Mouse (Mus musculus): Measurements from ENCODE around the gene Tnr. TPM values are rescaled to one million over a fixed set of nuclear protein-coding genes. Genes with fewer than 3 reads are reported as not detected.
"Not testable (repeated sequence)": the region's sequence is repeated elsewhere in the genome, so short reads cannot be mapped to it uniquely, and the experiment has no call there.

The Tnr gene
- polyA plus RNA-seq, 1 experiment from 2014 or later: 1.4 TPM

GRCm38 (mm10) chr1:159966286-159966685 lies 442.7 kb downstream of the Tnr start:
- H3K9me3 ChIP-seq (replicated peaks); H3K27ac ChIP-seq; H3K4me1 ChIP-seq; H3K36me3 ChIP-seq; H3K4me2 ChIP-seq (replicated peaks); H3K9ac ChIP-seq; H3K4me3 ChIP-seq; H3K27me3 ChIP-seq; ATAC-seq (ENCODE audit: low FRiP score): not testable (repeated sequence)

- Histone ChIP-seq H3K27me3 (no peaks in the 10 kb centered on the region), H3K27ac (no peak overlapping the region), H3K9ac (no peak overlapping the region), H3K4me1 (no peaks in the 10 kb centered on the region), H3K4me2 (replicated peaks) (no peak overlapping the region), H3K36me3 (no peaks in the 10 kb centered on the region), H3K4me3 (no peak overlapping the region), H3K9me3 (replicated peaks) (no peaks in the 10 kb centered on the region)
- ATAC-seq (ENCODE audit: low FRiP score): no peak
These were observed 444.8 kb downstream of the Tnr start for GRCm38 (mm10) chr1:159968395-159968794.

GRCm38 (mm10) chr1:159977786-159978185 lies 454.2 kb downstream of the Tnr start:
- no peaks in the 10 kb centered on the region for H3K4me1 ChIP-seq
- H3K4me3 ChIP-seq: no peak overlapping the region
- no peaks in the 10 kb centered on the region for H3K36me3 ChIP-seq
- no peak overlapping the region for H3K4me2 ChIP-seq (replicated peaks)
- H3K9ac ChIP-seq: no peak overlapping the region
- H3K27ac ChIP-seq: no peak overlapping the region
- H3K9me3 ChIP-seq (replicated peaks): no peaks in the 10 kb centered on the region
- no peaks in the 10 kb centered on the region for H3K27me3 ChIP-seq
- 74% methylated on average over 2 of the region's 2 CpGs for WGBS
- no peak for ATAC-seq (ENCODE audit: low FRiP score)

- 71% methylated on average over 2 of the region's 2 CpGs for WGBS
- H3K27ac ChIP-seq: no peak overlapping the region
- no peak overlapping the region for H3K4me2 ChIP-seq (replicated peaks)
- no peak for ATAC-seq (ENCODE audit: low FRiP score)
- no peaks in the 10 kb centered on the region for H3K27me3 ChIP-seq
- no peaks in the 10 kb centered on the region for H3K36me3 ChIP-seq
- no peak overlapping the region for H3K9ac ChIP-seq
- no peak overlapping the region for H3K4me3 ChIP-seq
- no peaks in the 10 kb centered on the region for H3K4me1 ChIP-seq
- no peaks in the 10 kb centered on the region for H3K9me3 ChIP-seq (replicated peaks)
These were observed 455.5 kb downstream of the Tnr start for GRCm38 (mm10) chr1:159979096-159979495.

- Histone ChIP-seq H3K36me3 (no peaks in the 10 kb centered on the region), H3K9me3 (replicated peaks) (no peaks in the 10 kb centered on the region), H3K9ac (no peak overlapping the region), H3K27me3 (no peaks in the 10 kb centered on the region), H3K27ac (no peak overlapping the region), H3K4me2 (replicated peaks) (no peak overlapping the region), H3K4me1 (no peaks in the 10 kb centered on the region), H3K4me3 (no peak overlapping the region)
- 88% methylated on average over 1 of the region's 1 CpGs for WGBS
- ATAC-seq (ENCODE audit: low FRiP score): no peak
These were observed 456.8 kb downstream of the Tnr start for GRCm38 (mm10) chr1:159980355-159980754.

All from hindbrain, embryonic 12.5 days (tissue).